Mouse (Mus musculus): ENCODE data around the gene Gm26566. TPM values are rescaled to one million over a fixed set of nuclear protein-coding genes. Genes with fewer than 3 reads are reported as not detected.
"Not testable (repeated sequence)": the region's sequence is repeated elsewhere in the genome, so short reads cannot be mapped to it uniquely, and the experiment has no call there.

The Gm26566 gene
- polyA plus RNA-seq, 1 experiment from 2014 or later, result 1.1 TPM

DNA sequence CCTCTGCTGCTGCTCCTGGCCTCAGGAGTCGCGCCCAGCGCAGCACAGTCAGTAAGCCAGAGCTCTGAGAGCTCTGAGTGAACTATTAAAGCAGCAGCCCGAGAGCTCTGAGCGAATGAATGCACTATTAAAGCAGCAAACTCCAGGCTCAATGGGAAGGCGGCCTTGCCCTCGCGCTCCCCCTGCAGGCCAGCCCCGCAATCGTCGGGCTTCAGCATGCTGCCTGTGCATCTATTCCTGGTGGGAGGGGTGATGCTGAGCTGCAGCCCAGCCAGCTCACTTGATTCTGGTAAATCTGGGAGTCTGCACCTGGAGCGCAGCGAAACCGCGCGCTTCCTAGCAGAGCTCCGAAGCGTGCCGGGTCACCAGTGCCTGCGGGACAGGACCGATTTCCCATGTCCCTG lies 36.0 kb downstream of the Gm26566 start:
- Histone ChIP-seq H3K27ac (ENCODE audit: low read depth) (peak overlapping the region; percentile 97), H3K9ac (peak overlapping the region; percentile 67; the same call in 1 of the 2 replicates), H3K4me2 (peak overlapping the region; percentile 68), H3K4me3 (ENCODE audit: low read depth, low read length) (peak overlapping the region; percentile 46)
- ATAC-seq (ENCODE audit: insufficient read depth) (peak; percentile 100), DNase-seq (peak; percentile 94)
- TF ChIP-seq CTCF (IDR thresholded peaks at IDR 0.05; ENCODE audit: low read depth), result peak; percentile 85
- H3K9me3 ChIP-seq (ENCODE audit: low read depth, low read length); H3K36me3 ChIP-seq (ENCODE audit: insufficient read depth); H3K4me1 ChIP-seq (ENCODE audit: insufficient read depth); H3K27me3 ChIP-seq (ENCODE audit: insufficient read depth, low read length): not testable (repeated sequence)
- 0% methylated on average over 14 of the region's 21 CpGs for WGBS

GRCm38 (mm10) chr4:88758751-88759150 lies 37.1 kb downstream of the Gm26566 start:
- not testable (repeated sequence) for ATAC-seq (ENCODE audit: insufficient read depth); H3K4me1 ChIP-seq (ENCODE audit: insufficient read depth); H3K9me3 ChIP-seq (ENCODE audit: low read depth, low read length); H3K27ac ChIP-seq (ENCODE audit: low read depth); H3K27me3 ChIP-seq (ENCODE audit: insufficient read depth, low read length); H3K36me3 ChIP-seq (ENCODE audit: insufficient read depth); H3K9ac ChIP-seq; H3K4me2 ChIP-seq; DNase-seq; H3K4me3 ChIP-seq (ENCODE audit: low read depth, low read length)
- WGBS, result 90% methylated on average over 9 of the region's 9 CpGs

GRCm38 (mm10) chr4:88759610-88760268 lies 38.1 kb downstream of the Gm26566 start, which contains the start of gene Gm13283:
TSS of gene Gm13283 (plus strand) at chr4:88760119.
- ATAC-seq (ENCODE audit: insufficient read depth); H3K9me3 ChIP-seq (ENCODE audit: low read depth, low read length); H3K36me3 ChIP-seq (ENCODE audit: insufficient read depth); H3K4me1 ChIP-seq (ENCODE audit: insufficient read depth); H3K27me3 ChIP-seq (ENCODE audit: insufficient read depth, low read length); DNase-seq; H3K9ac ChIP-seq: not testable (repeated sequence)
- peak within 1 kb of the TSS; percentile 48; the same call in 1 of the 2 replicates for H3K4me2 ChIP-seq
- H3K27ac ChIP-seq (ENCODE audit: low read depth), result peak within 1 kb of the TSS; percentile 50; the same call in 1 of the 2 replicates
- H3K4me3 ChIP-seq (ENCODE audit: low read depth, low read length), result peak within 1 kb of the TSS; percentile 22; the same call in 1 of the 2 replicates
- WGBS, result 19% methylated on average over 8 of the region's 14 CpGs

DNA sequence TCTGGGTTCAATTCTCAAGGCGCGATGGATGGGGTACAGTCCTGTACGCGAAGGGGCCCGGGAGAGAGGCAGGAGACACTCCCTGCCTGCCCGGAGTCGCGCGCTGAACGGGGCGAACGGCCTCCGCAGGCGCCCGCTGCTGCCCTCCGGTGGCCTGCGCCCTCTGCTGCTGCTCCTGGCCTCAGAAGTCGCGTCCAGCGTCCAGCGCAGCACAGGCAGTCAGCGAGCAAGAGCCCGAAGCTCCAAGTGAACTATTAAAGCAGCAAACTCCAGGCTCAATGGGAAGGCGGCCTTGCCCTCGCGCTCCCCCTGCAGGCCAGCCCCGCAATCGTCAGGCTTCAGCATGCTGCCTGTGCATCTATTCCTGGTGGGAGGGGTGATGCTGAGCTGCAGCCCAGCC lies 38.8 kb downstream of the Gm26566 start:
- not testable (repeated sequence) for H3K9me3 ChIP-seq (ENCODE audit: low read depth, low read length); H3K36me3 ChIP-seq (ENCODE audit: insufficient read depth); ATAC-seq (ENCODE audit: insufficient read depth); H3K4me1 ChIP-seq (ENCODE audit: insufficient read depth); H3K9ac ChIP-seq; H3K27me3 ChIP-seq (ENCODE audit: insufficient read depth, low read length)
- H3K4me3 ChIP-seq (ENCODE audit: low read depth, low read length), result peak overlapping the region; percentile 22; the same call in 1 of the 2 replicates
- peak; percentile 66 for TF ChIP-seq CTCF (IDR thresholded peaks at IDR 0.05; ENCODE audit: low read depth)
- peak overlapping the region; percentile 50; the same call in 1 of the 2 replicates for H3K27ac ChIP-seq (ENCODE audit: low read depth)
- under 1% methylated on average over 18 of the region's 28 CpGs for WGBS
- H3K4me2 ChIP-seq, result peak overlapping the region; percentile 48; the same call in 1 of the 2 replicates
- DNase-seq, result peak; percentile 84

DNA sequence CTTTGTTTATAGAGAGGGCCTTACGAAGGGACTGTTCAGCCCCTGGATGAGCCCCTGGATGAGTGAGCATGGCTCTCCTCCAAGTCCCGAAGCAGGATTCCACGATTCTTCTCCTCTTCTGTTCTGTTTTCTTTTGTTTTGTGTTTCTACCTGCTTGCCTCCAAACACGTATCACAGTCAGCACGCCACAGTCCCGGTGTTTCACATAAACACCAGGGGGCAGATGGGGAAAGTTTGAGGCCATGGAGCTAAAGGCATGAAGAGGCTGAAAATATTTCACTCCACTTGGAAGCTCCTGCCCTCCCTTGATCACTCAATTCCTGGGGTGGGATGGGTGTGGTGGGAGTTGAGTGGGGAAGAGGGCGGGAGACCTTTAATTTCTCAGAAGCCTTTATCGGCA lies 40.2 kb downstream of the Gm26566 start:
- not testable (repeated sequence) for H3K9me3 ChIP-seq (ENCODE audit: low read depth, low read length); H3K27me3 ChIP-seq (ENCODE audit: insufficient read depth, low read length); H3K36me3 ChIP-seq (ENCODE audit: insufficient read depth); DNase-seq; H3K4me3 ChIP-seq (ENCODE audit: low read depth, low read length); H3K4me2 ChIP-seq; H3K27ac ChIP-seq (ENCODE audit: low read depth); H3K4me1 ChIP-seq (ENCODE audit: insufficient read depth); H3K9ac ChIP-seq; ATAC-seq (ENCODE audit: insufficient read depth)
- WGBS, result 62% methylated on average over 6 of the region's 8 CpGs

- DNase-seq; H3K27ac ChIP-seq (ENCODE audit: low read depth); H3K9ac ChIP-seq; ATAC-seq (ENCODE audit: insufficient read depth); H3K4me1 ChIP-seq (ENCODE audit: insufficient read depth); H3K27me3 ChIP-seq (ENCODE audit: insufficient read depth, low read length); H3K9me3 ChIP-seq (ENCODE audit: low read depth, low read length); H3K36me3 ChIP-seq (ENCODE audit: insufficient read depth); H3K4me3 ChIP-seq (ENCODE audit: low read depth, low read length): not testable (repeated sequence)
- 51% methylated on average over 9 of the region's 9 CpGs for WGBS
- peak overlapping the region; percentile 43; the same call in 1 of the 2 replicates for H3K4me2 ChIP-seq
These were observed 40.7 kb downstream of the Gm26566 start for GRCm38 (mm10) chr4:88762341-88762740.

DNA sequence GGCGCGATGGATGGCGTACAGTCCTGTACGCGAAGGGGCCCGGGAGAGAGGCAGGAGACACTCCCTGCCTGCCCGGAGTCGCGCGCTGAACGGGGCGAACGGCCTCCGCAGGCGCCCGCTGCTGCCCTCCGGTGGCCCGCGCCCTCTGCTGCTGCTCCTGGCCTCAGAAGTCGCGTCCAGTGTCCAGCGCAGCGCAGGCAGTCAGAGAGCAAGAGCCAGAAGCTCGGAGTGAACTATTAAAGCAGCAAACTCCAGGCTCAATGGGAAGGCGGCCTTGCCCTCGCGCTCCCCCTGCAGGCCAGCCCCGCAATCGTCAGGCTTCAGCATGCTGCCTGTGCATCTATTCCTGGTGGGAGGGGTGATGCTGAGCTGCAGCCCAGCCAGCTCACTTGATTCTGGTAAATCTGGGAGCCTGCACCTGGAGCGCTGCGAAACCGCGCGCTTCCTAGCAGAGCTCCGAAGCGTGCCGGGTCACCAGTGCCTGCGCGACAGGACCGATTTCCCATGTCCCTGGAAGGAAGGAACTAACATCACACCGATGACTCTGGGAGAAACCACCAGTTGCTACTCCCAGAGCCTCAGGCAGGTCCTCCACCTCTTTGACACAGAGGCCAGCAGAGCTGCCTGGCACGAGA lies 41.9 kb downstream of the Gm26566 start:
- not testable (repeated sequence) for H3K9ac ChIP-seq; H3K9me3 ChIP-seq (ENCODE audit: low read depth, low read length)
- peak; percentile 83 for DNase-seq

More for the DNA sequence above, 41.9 kb downstream of the Gm26566 start:
- 3% methylated on average over 23 of the region's 42 CpGs for WGBS
- not testable (repeated sequence) for H3K27me3 ChIP-seq (ENCODE audit: insufficient read depth, low read length); ATAC-seq (ENCODE audit: insufficient read depth); H3K4me1 ChIP-seq (ENCODE audit: insufficient read depth); H3K36me3 ChIP-seq (ENCODE audit: insufficient read depth)
- Histone ChIP-seq H3K27ac (ENCODE audit: low read depth) (peak overlapping the region; percentile 69; the same call in 1 of the 2 replicates), H3K4me3 (ENCODE audit: low read depth, low read length) (peak overlapping the region; percentile 18; the same call in 1 of the 2 replicates), H3K4me2 (peak overlapping the region; percentile 45)
- peak; percentile 63 for TF ChIP-seq CTCF (IDR thresholded peaks at IDR 0.05; ENCODE audit: low read depth)

Other genes starting within 250 kb of the Gm26566 start
- gene Ifnb1, start 199.0 kb upstream of the Gm26566 start, polyA plus RNA-seq (2014; fragmentation: Nextera tagmentation; extraction: Ambion mirVana), result not detected in 2 replicates
- not detected in 2 replicates for gene Ifna15, start 163.6 kb upstream of the Gm26566 start, polyA plus RNA-seq (2014; fragmentation: Nextera tagmentation; extraction: Ambion mirVana)
- not detected in 2 replicates for gene Ifna14, start 150.0 kb upstream of the Gm26566 start, polyA plus RNA-seq (2014; fragmentation: Nextera tagmentation; extraction: Ambion mirVana)
- not detected in 2 replicates for gene Ifna9, start 129.4 kb upstream of the Gm26566 start, polyA plus RNA-seq (2014; fragmentation: Nextera tagmentation; extraction: Ambion mirVana)
- not detected in 2 replicates for gene Ifna12, start 118.4 kb upstream of the Gm26566 start, polyA plus RNA-seq (2014; fragmentation: Nextera tagmentation; extraction: Ambion mirVana)
- not detected in 2 replicates for gene C87499, start 87.4 kb upstream of the Gm26566 start, polyA plus RNA-seq (2014; fragmentation: Nextera tagmentation; extraction: Ambion mirVana)
- gene Ifna13, start 77.3 kb upstream of the Gm26566 start, polyA plus RNA-seq (2014; fragmentation: Nextera tagmentation; extraction: Ambion mirVana), result not detected in 2 replicates
- not detected in 2 replicates for gene Ifna16, start 44.9 kb upstream of the Gm26566 start, polyA plus RNA-seq (2014; fragmentation: Nextera tagmentation; extraction: Ambion mirVana)
- gene Ifna2, start 37.9 kb upstream of the Gm26566 start, polyA plus RNA-seq (2014; fragmentation: Nextera tagmentation; extraction: Ambion mirVana), result not detected in 2 replicates
- gene Ifnab, start 30.4 kb upstream of the Gm26566 start, polyA plus RNA-seq (2014; fragmentation: Nextera tagmentation; extraction: Ambion mirVana), result not detected in 2 replicates
- gene Klhl9, start 660 bp downstream of the Gm26566 start, polyA plus RNA-seq (2014; fragmentation: Nextera tagmentation; extraction: Ambion mirVana), result 117 TPM in 2 replicates
- not detected in 2 replicates for gene Gm13271, start 33.1 kb downstream of the Gm26566 start, polyA plus RNA-seq (2014; fragmentation: Nextera tagmentation; extraction: Ambion mirVana)
- 0.27 and 0.33 TPM in 2 replicates for gene Gm13283, start 38.3 kb downstream of the Gm26566 start, polyA plus RNA-seq (2014; fragmentation: Nextera tagmentation; extraction: Ambion mirVana)
- gene Gm13290, start 52.0 kb downstream of the Gm26566 start, polyA plus RNA-seq (2014; fragmentation: Nextera tagmentation; extraction: Ambion mirVana), result 0.60 TPM in 1 of 2 replicates, not detected in the other
- not detected in 2 replicates for gene Gm13289, start 55.1 kb downstream of the Gm26566 start, polyA plus RNA-seq (2014; fragmentation: Nextera tagmentation; extraction: Ambion mirVana)
- gene Gm13272, start 58.0 kb downstream of the Gm26566 start, polyA plus RNA-seq (2014; fragmentation: Nextera tagmentation; extraction: Ambion mirVana), result not detected in 2 replicates
- gene Ifnz, start 60.3 kb downstream of the Gm26566 start, polyA plus RNA-seq (2014; fragmentation: Nextera tagmentation; extraction: Ambion mirVana), result 0.14 and 0.26 TPM in 2 replicates
- not detected in 2 replicates for gene Gm13276, start 63.9 kb downstream of the Gm26566 start, polyA plus RNA-seq (2014; fragmentation: Nextera tagmentation; extraction: Ambion mirVana)
- gene Gm13277, start 66.8 kb downstream of the Gm26566 start, polyA plus RNA-seq (2014; fragmentation: Nextera tagmentation; extraction: Ambion mirVana), result not detected in 2 replicates
- not detected in 2 replicates for gene Gm13278, start 69.7 kb downstream of the Gm26566 start, polyA plus RNA-seq (2014; fragmentation: Nextera tagmentation; extraction: Ambion mirVana)
- gene Gm13275, start 72.7 kb downstream of the Gm26566 start, polyA plus RNA-seq (2014; fragmentation: Nextera tagmentation; extraction: Ambion mirVana), result not detected in 2 replicates
- gene Gm13279, start 75.6 kb downstream of the Gm26566 start, polyA plus RNA-seq (2014; fragmentation: Nextera tagmentation; extraction: Ambion mirVana), result not detected in 2 replicates
- gene Gm13285, start 77.9 kb downstream of the Gm26566 start, polyA plus RNA-seq (2014; fragmentation: Nextera tagmentation; extraction: Ambion mirVana), result 1.2 and 1.7 TPM in 2 replicates
- not detected in 2 replicates for gene Gm13287, start 81.4 kb downstream of the Gm26566 start, polyA plus RNA-seq (2014; fragmentation: Nextera tagmentation; extraction: Ambion mirVana)
- 0.09 TPM in 1 of 2 replicates, not detected in the other for gene Gm13288, start 83.7 kb downstream of the Gm26566 start, polyA plus RNA-seq (2014; fragmentation: Nextera tagmentation; extraction: Ambion mirVana)
- gene Ifna7, start 94.4 kb downstream of the Gm26566 start, polyA plus RNA-seq (2014; fragmentation: Nextera tagmentation; extraction: Ambion mirVana), result not detected in 2 replicates
- not detected in 2 replicates for gene Ifna11, start 98.2 kb downstream of the Gm26566 start, polyA plus RNA-seq (2014; fragmentation: Nextera tagmentation; extraction: Ambion mirVana)
- gene Ifna6, start 105.6 kb downstream of the Gm26566 start, polyA plus RNA-seq (2014; fragmentation: Nextera tagmentation; extraction: Ambion mirVana), result not detected in 2 replicates
- gene Ifna5, start 113.7 kb downstream of the Gm26566 start, polyA plus RNA-seq (2014; fragmentation: Nextera tagmentation; extraction: Ambion mirVana), result not detected in 2 replicates
- not detected in 2 replicates for gene Ifna4, start 120.1 kb downstream of the Gm26566 start, polyA plus RNA-seq (2014; fragmentation: Nextera tagmentation; extraction: Ambion mirVana)
- not detected in 2 replicates for gene Ifna1, start 128.3 kb downstream of the Gm26566 start, polyA plus RNA-seq (2014; fragmentation: Nextera tagmentation; extraction: Ambion mirVana)
- not detected in 2 replicates for gene Ifne, start 158.4 kb downstream of the Gm26566 start, polyA plus RNA-seq (2014; fragmentation: Nextera tagmentation; extraction: Ambion mirVana)

All from lung, embryonic 14.5 days (tissue).